Mouse (Mus musculus): ENCODE measurements around the gene Nfix.

Nfix gene

DNA sequence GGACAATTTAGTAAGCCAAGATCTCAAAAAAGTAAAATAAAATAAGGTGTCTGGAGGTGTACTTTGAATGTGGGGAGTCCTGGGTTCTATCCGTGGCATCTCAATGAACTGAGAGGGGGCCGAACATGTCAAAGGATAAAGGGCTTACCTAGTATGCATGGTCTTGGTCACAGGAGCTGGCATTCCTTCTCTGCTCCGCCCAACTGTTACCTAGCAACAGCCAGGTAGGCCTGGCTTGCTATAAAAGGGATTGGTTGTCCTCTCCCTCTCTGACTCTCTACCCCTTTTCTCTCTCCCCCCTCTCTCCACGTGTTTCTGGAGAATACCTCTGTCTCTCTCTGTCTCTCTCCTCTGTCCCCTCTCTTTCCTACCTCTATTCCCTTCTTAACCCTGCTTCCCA is 142.5 kb downstream of the Nfix start:
- DNase-seq (ENCODE audit: extremely low read depth, insufficient read length, low spot score): no peak

DNA sequence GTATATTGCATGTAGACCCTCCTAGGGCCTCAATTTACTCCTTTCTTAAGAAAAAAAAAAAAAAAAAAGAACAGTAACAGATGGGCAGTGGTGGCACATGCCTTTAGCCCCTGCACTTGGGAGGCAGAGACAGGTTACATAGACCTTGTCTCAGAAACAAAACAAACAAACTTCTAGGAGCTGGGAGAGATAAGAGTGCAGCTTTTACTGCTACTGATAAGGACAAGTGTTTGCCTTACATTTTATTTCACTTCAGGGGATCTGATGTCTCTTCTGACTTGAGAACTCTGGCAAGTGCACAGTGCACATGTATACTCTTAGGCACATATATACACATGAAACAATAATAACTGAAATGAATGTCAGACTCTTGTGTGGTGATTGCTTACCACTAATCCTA is 142.9 kb downstream of the Nfix start:
- DNase-seq (ENCODE audit: extremely low read depth, insufficient read length, low spot score): no peak

- DNase-seq (ENCODE audit: extremely low read depth, insufficient read length, low spot score): peak; percentile 85
Observed at GRCm38 (mm10) chr8:84656641-84657126, 143.5 kb downstream of the Nfix start.

DNA sequence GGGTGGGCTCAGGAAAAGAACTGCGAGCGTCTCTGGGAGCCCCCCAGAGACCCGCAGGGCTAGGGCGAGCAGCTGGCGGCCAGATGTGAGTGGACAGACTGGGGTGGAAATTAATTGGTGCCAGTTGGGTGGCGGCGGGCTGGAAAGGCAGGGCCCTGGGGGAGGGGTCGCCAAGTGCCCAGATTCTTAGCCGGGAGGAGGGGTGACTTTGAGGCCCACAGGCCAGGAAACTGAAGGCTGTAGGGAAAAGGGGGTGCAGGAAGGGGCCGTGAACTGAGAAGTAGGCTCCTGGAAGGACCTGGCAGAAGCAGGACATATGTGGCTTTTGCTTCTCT is 144.0 kb downstream of the Nfix start:
- DNase-seq (ENCODE audit: extremely low read depth, insufficient read length, low spot score): no peak

DNA sequence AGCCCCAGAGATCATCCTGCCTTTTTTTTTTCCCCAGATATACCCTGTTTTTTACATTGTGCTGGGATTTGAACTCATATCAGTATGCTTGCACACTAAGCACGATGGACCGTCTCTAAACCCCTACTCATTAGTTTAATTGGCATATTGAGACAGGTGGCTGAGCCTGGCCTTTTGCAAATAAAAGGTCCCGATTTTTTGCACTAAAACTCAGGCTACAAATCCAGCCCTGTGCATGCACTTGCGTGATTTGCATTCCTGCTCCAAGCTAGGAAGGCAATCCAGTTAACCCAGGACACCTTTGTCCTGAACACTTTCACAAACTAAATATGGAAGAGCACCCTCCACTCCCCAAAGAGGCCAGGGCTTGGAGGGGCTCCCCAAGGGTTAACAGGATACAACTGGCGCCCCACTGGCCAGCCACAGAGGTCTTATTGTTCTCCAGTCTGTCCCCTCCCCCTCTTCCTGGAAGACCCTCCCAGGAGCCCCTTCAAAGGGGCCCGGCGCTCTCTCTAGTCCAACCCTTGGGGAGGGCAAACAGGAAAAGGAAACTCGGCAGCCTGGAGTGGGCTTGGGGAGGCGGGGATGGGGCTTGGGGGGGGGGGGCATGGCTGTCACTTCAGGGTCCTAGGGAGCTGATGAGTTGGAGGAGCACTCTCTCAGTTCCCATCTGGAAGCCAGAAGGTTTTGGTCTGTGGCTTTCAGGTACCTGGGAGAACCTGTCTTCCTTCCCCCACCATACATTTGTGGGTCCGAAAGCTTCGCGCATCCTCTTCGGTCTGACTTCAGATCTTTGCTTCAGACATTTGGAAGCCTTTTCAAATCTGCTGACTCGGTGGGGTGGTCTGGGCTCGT is 144.6 kb downstream of the Nfix start:
- no peak for DNase-seq (ENCODE audit: extremely low read depth, insufficient read length, low spot score)

GRCm38 (mm10) chr8:84654597-84654996 is 145.5 kb downstream of the Nfix start:
- DNase-seq (ENCODE audit: extremely low read depth, insufficient read length, low spot score): no peak

DNA sequence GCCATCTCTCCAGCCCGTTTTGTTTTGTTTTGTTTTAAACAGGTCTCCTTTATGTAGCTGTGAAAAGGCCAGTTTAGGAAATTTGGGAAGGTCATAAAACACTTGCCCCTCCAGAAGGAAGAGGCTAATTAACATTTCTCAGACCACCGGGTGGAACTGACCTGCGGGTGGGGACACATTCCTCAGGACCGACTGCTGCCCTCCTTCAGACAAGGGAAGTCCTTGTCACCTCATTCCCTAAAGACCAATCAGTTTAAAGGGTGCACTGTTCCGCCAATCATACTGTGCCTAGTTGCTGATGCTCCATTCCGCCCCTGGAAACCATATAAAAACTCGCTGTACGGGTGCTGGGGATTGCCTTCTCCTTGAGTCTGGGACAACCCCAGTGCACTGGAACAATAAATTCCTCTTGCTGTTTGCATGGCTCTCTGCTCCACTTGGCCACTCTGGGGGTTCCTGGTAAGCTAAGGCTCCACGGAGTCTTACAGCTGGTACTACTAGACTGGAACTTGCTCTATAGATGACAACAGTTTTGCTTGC is 147.0 kb downstream of the Nfix start:
- DNase-seq (ENCODE audit: extremely low read depth, insufficient read length, low spot score): no peak

DNA sequence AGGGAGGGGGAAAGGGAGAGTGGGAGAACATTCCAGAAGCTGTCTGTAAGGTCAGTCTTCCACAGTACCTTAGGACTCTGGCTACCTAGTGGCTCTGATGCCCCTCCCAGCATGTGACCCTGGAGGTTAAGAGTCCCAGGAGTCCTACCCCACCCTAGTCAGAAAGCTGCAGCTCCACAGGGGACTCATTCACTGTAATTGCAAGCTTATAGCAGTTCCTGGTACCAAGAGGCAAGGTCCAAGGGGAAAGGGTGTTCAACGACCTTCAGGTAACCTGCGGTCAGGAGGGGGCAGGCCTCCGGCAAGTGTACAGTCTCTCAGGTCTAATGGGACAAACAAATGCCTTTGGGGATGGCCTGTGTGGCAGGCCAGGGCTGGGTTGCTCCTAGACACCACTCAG is 149.9 kb downstream of the Nfix start:
- DNase-seq (ENCODE audit: extremely low read depth, insufficient read length, low spot score): no peak
